Mouse (Mus musculus): ENCODE results near the gene Sf3a2. TPM values are rescaled to one million over a fixed set of nuclear protein-coding genes. Genes with fewer than 3 reads are reported as not detected.

The Sf3a2 gene
- total RNA-seq, 2 experiments from 2014 or later: 41.0 to 45.9 TPM

- no peak for DNase-seq (ENCODE audit: low spot score in 2 of 2)
Measured at GRCm38 (mm10) chr10:80843087-80843930, 45.3 kb downstream of the Sf3a2 start.

- peak; percentile 60 to 63 for DNase-seq (ENCODE audit: low spot score in 2 of 2)
Measured at GRCm38 (mm10) chr10:80843931-80844547, 46.0 kb downstream of the Sf3a2 start, which contains the start of gene Lingo3. TSS of gene Lingo3 (minus strand) at chr10:80844039.

- no peak for DNase-seq (ENCODE audit: low spot score in 2 of 2)
Measured at GRCm38 (mm10) chr10:80845055-80845693, 47.2 kb downstream of the Sf3a2 start.

GRCm38 (mm10) chr10:80845732-80846131, 47.7 kb downstream of the Sf3a2 start:
- no peak for DNase-seq (ENCODE audit: low spot score in 2 of 2)

GRCm38 (mm10) chr10:80848571-80848970, 50.6 kb downstream of the Sf3a2 start:
- no peak for DNase-seq (ENCODE audit: low spot score in 2 of 2)

Small RNA genes within 50 kb of the gene (microRNA-seq; reads per million reads assigned to microRNA genes)
- 4.2 to 5.0 reads per million in 2 experiments for gene Mir1982

Other genes starting within 250 kb of the Sf3a2 start
- 10 to 100 TPM; 47.0 to 50.5 TPM for gene Rexo1, start 236.6 kb upstream of the Sf3a2 start, total RNA-seq (2021)
- 10 to 100 TPM; 40.1 to 44.3 TPM for gene Klf16, start 220.9 kb upstream of the Sf3a2 start, total RNA-seq (2021)
- gene Abhd17a, start 207.9 kb upstream of the Sf3a2 start, total RNA-seq (2021): 100 to 1,000 TPM; 189 to 197 TPM
- gene Scamp4, start 195.3 kb upstream of the Sf3a2 start, total RNA-seq (2021): 10 to 100 TPM; 38.5 to 40.7 TPM
- gene Adat3, start 195.3 kb upstream of the Sf3a2 start, total RNA-seq (2021): 1 to 10 TPM; 2.3 to 2.8 TPM
- gene Gm49322, start 192.2 kb upstream of the Sf3a2 start, total RNA-seq (2021): 1 to 10 TPM; 2.5 to 2.8 TPM
- 100 to 1,000 TPM; 176 to 180 TPM for gene Csnk1g2, start 175.4 kb upstream of the Sf3a2 start, total RNA-seq (2021)
- gene Btbd2, start 141.1 kb upstream of the Sf3a2 start, total RNA-seq (2021): 10 to 100 TPM; 90.2 to 94.4 TPM
- gene Mknk2, start 120.1 kb upstream of the Sf3a2 start, total RNA-seq (2021): 10 to 100 TPM; 50.5 to 51.5 TPM
- gene Mob3a, start 96.2 kb upstream of the Sf3a2 start, total RNA-seq (2021): 10 to 100 TPM; 16.1 to 19.0 TPM
- 10 to 100 TPM; 44.8 to 54.7 TPM for gene Izumo4, start 96.0 kb upstream of the Sf3a2 start, total RNA-seq (2021)
- 100 to 1,000 TPM; 137 to 144 TPM for gene Ap3d1, start 55.9 kb upstream of the Sf3a2 start, total RNA-seq (2021)
- gene Dot1l, start 43.0 kb upstream of the Sf3a2 start, total RNA-seq (2021): 10 to 100 TPM; 60.6 to 62.2 TPM
- gene Plekhj1, start 428 bp downstream of the Sf3a2 start, total RNA-seq (2021): 10 to 100 TPM; 57.1 to 57.8 TPM
- gene Amh, start 7.0 kb downstream of the Sf3a2 start, total RNA-seq (2021): 1 to 10 TPM; 2.4 to 2.9 TPM
- gene Jsrp1, start 15.3 kb downstream of the Sf3a2 start, total RNA-seq (2021): 1 to 10 TPM; 2.1 to 2.6 TPM
- 100 to 1,000 TPM; 429 to 450 TPM for gene Oaz1, start 28.5 kb downstream of the Sf3a2 start, total RNA-seq (2021)
- 10 to 100 TPM; 32.6 to 35.5 TPM for gene Lingo3, start 45.8 kb downstream of the Sf3a2 start, total RNA-seq (2021)
- 10 to 100 TPM; 47.7 to 50.5 TPM for gene Lsm7, start 57.0 kb downstream of the Sf3a2 start, total RNA-seq (2021)
- gene Sppl2b, start 57.1 kb downstream of the Sf3a2 start, total RNA-seq (2021): 10 to 100 TPM; 71.2 to 71.4 TPM
- under 1 TPM; 0.38 to 0.44 TPM for gene Tmprss9, start 73.7 kb downstream of the Sf3a2 start, total RNA-seq (2021)
- 100 to 1,000 TPM; 161 to 172 TPM for gene Timm13, start 102.8 kb downstream of the Sf3a2 start, total RNA-seq (2021)
- 10 to 100 TPM; 18.2 to 21.5 TPM for gene Lmnb2, start 120.0 kb downstream of the Sf3a2 start, total RNA-seq (2021)
- gene Gadd45b, start 131.9 kb downstream of the Sf3a2 start, total RNA-seq (2021): 10 to 100 TPM; 14.0 to 17.6 TPM
- gene Gng7, start 216.7 kb downstream of the Sf3a2 start, total RNA-seq (2021): 100 to 1,000 TPM; 170 to 173 TPM
- gene Diras1, start 227.5 kb downstream of the Sf3a2 start, total RNA-seq (2021): 100 to 1,000 TPM; 100 to 105 TPM
- 10 to 100 TPM; 63.9 to 70.2 TPM for gene Slc39a3, start 239.2 kb downstream of the Sf3a2 start, total RNA-seq (2021)

All from layer of hippocampus, postnatal 14 days (tissue).